Mouse (Mus musculus) myocyte (in vitro differentiated cells): ENCODE measurements around the gene 1700025G04Rik.

Source experiments
- CEBPB ChIP-seq: IDR thresholded peaks from 2 replicates; pipeline ENCODE4 v1.6.1; 2011; ENCODE audit warnings: mild to moderate bottlenecking, moderate library complexity; ENCODE audit not compliant: poor library complexity, insufficient read depth, severe bottlenecking
- E2F4 ChIP-seq: IDR thresholded peaks from one replicate; pipeline ENCODE4 v1.6.1; 2011; ENCODE audit warnings: mild to moderate bottlenecking, control low read depth, moderate library complexity; ENCODE audit not compliant: insufficient read depth
- MAX ChIP-seq: IDR thresholded peaks from one replicate; pipeline ENCODE4 v1.6.1; 2011; ENCODE audit warnings: low read depth, mild to moderate bottlenecking, control low read depth
- MYOG ChIP-seq, 3 experiments: IDR thresholded peaks; one replicate each; pipeline ENCODE4 v1.6.1; 2011; ENCODE audit warnings: control low read depth in 2 of 3, low read depth in 2 of 3, mild to moderate bottlenecking in 2 of 3; ENCODE audit not compliant: insufficient read length in 2 of 3, control insufficient read depth in 1 of 3, insufficient read depth in 1 of 3
- POLR2A ChIP-seq: IDR thresholded peaks from one replicate; pipeline ENCODE4 v1.6.1; 2011; ENCODE audit warnings: low read depth, mild to moderate bottlenecking, control low read depth, moderate library complexity; ENCODE audit not compliant: insufficient read length
- POLR2AphosphoS2 ChIP-seq: IDR thresholded peaks from one replicate; pipeline ENCODE4 v1.6.1; 2011; ENCODE audit warnings: low read depth, control low read depth; ENCODE audit not compliant: insufficient read length
- TCF12 ChIP-seq: IDR thresholded peaks from one replicate; pipeline ENCODE4 v1.6.1; 2011; ENCODE audit warnings: mild to moderate bottlenecking, control low read depth; ENCODE audit not compliant: poor library complexity, insufficient read depth, severe bottlenecking
- USF1 ChIP-seq: IDR thresholded peaks from one replicate; pipeline ENCODE4 v1.6.1; 2011; ENCODE audit warnings: low read depth, mild to moderate bottlenecking, control low read depth, moderate library complexity

- no peak for TF ChIP-seq E2F4
- no peak for TF ChIP-seq POLR2A
- no peak for TF ChIP-seq MAX
- no peak for TF ChIP-seq TCF12
- no peak for TF ChIP-seq POLR2AphosphoS2
- no peak for TF ChIP-seq USF1
- TF ChIP-seq CEBPB, result no peak
- TF ChIP-seq MYOG (IDR thresholded peaks at IDR 0.05; ENCODE audit: control insufficient read depth in 1 of 3, insufficient read depth in 1 of 3, insufficient read length in 2 of 3, low read depth in 2 of 3), result no peak
Observed at GRCm38 (mm10) chr1:152101746-152102145, 11.8 kb upstream of the 1700025G04Rik start.
